Mouse (Mus musculus) lung, postnatal 4 days (tissue): ENCODE measurements around the gene Fam49a.

Source experiments
- DNase-seq, 2 experiments: peaks; one replicate each; pipeline ENCODE4 v3.0.0; 2021

Fam49a gene

GRCm38 (mm10) chr12:12274115-12274514 lies 12.2 kb downstream of the Fam49a start:
- DNase-seq, result no peak

GRCm38 (mm10) chr12:12275124-12275779 lies 13.3 kb downstream of the Fam49a start:
- no peak for DNase-seq

- DNase-seq, result no peak
Measured at GRCm38 (mm10) chr12:12277741-12278463, 16.0 kb downstream of the Fam49a start.

- DNase-seq, result peak; percentile 27 to 52
Measured at GRCm38 (mm10) chr12:12278464-12278872, 16.5 kb downstream of the Fam49a start.

GRCm38 (mm10) chr12:12283702-12284288 lies 21.9 kb downstream of the Fam49a start:
- peak in 1 of 2 experiments; percentile 38 for DNase-seq

- peak in 1 of 2 experiments; percentile 63 for DNase-seq
Measured at GRCm38 (mm10) chr12:12284521-12284920, 22.6 kb downstream of the Fam49a start.

- peak; percentile 25 to 35 for DNase-seq
Measured at GRCm38 (mm10) chr12:12287131-12287786, 25.3 kb downstream of the Fam49a start.

GRCm38 (mm10) chr12:12287787-12288132 lies 25.8 kb downstream of the Fam49a start:
- no peak for DNase-seq

- no peak for DNase-seq
Measured at GRCm38 (mm10) chr12:12288586-12288985, 26.6 kb downstream of the Fam49a start.

- DNase-seq, result no peak
Measured at GRCm38 (mm10) chr12:12289636-12290035, 27.7 kb downstream of the Fam49a start.

GRCm38 (mm10) chr12:12292043-12292618 lies 30.2 kb downstream of the Fam49a start:
- no peak for DNase-seq

- DNase-seq, result no peak
Measured at GRCm38 (mm10) chr12:12294380-12295171, 32.6 kb downstream of the Fam49a start.

GRCm38 (mm10) chr12:12298451-12298850 lies 36.5 kb downstream of the Fam49a start:
- no peak for DNase-seq

- peak; percentile 57 to 87 for DNase-seq
Measured at GRCm38 (mm10) chr12:12299303-12299702, 37.4 kb downstream of the Fam49a start.

- no peak for DNase-seq
Measured at GRCm38 (mm10) chr12:12301149-12301548, 39.2 kb downstream of the Fam49a start.

GRCm38 (mm10) chr12:12301815-12302214 lies 39.9 kb downstream of the Fam49a start:
- peak; percentile 76 to 83 for DNase-seq

GRCm38 (mm10) chr12:12306214-12306613 lies 44.3 kb downstream of the Fam49a start:
- no peak for DNase-seq

GRCm38 (mm10) chr12:12306814-12307213 lies 44.9 kb downstream of the Fam49a start:
- no peak for DNase-seq

- DNase-seq, result no peak
Measured at GRCm38 (mm10) chr12:12307245-12307644, 45.3 kb downstream of the Fam49a start.

- no peak for DNase-seq
Measured at GRCm38 (mm10) chr12:12313437-12313836, 51.5 kb downstream of the Fam49a start.

- DNase-seq, result no peak
Measured at GRCm38 (mm10) chr12:12313919-12314318, 52.0 kb downstream of the Fam49a start.

- DNase-seq, result no peak
Measured at GRCm38 (mm10) chr12:12314326-12314725, 52.4 kb downstream of the Fam49a start.
